8 mouse cellular contexts compared by ENCODE assay signal in the genomic region with DNA sequence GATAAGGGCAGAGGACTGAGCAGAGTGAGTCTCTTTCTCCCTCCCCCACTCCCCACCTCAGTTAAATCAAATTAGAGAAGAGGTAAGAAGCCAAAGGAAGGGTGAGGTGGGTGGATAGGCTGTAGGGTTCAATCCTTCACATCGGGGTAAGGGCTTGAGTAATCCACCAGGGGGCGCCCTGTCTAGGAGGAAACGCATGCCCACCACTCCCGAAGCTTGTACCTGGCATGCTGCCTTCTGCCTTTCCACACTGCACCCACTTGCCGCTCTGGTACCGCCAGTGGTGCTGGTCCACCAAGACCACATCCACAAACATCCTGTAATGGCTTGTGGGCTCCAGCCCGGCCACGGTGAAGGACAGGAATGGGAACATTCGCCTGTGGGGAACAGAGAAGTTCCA. TPM values are rescaled to one million over a fixed set of nuclear protein-coding genes. Genes with fewer than 3 reads are reported as not detected.
DNase-seq lines count a peak whose midpoint lies in the region; ATAC-seq and TF ChIP-seq lines count a peak whose summit lies in the region.

No protein-coding gene starts in this region.

- H3K27me3 ChIP-seq in forebrain, embryonic 10.5 days (ENCODE audit: poor library complexity, severe bottlenecking) = peaks cover 47% of the 10 kb centered on the region
- 0 out of 2 replicates have a peak, but pooled peaks cover 2% of the 10 kb centered on the region for H3K27me3 ChIP-seq in forebrain, embryonic 16.5 days (replicated peaks; ENCODE audit: control insufficient read depth, insufficient read depth, low read length)
- 0 out of 2 replicates have a peak, but pooled peaks cover 4% of the 10 kb centered on the region for H3K27me3 ChIP-seq in kidney, postnatal 0 days (ENCODE audit: insufficient read depth, low read length)
- no peaks in the 10 kb centered on the region for H3K27me3 ChIP-seq in testis, adult 2 months (ENCODE audit: control insufficient read depth, insufficient read depth, low read length)

- DNase-seq in forebrain, embryonic 10.5 days (ENCODE audit: extremely low spot score, low spot score) = peak; percentile 50
- peak; percentile 84 for DNase-seq in CD4-positive, CD25-positive, alpha-beta regulatory T cell, adult 2 months (ENCODE audit: low read depth, low spot score)
- peak; percentile 81 for DNase-seq in kidney, postnatal 0 days (ENCODE audit: low spot score)

- no peak overlapping the region for H3K9ac ChIP-seq in forebrain, embryonic 16.5 days (replicated peaks; ENCODE audit: low read depth, low read length)
- no peak overlapping the region for H3K9ac ChIP-seq in kidney, postnatal 0 days (ENCODE audit: low read depth, low read length)

- no peak for ATAC-seq in forebrain, embryonic 16.5 days
- no peak for ATAC-seq in kidney, postnatal 0 days (replicated peaks; ENCODE audit: low FRiP score, low read depth)
- peak; percentile 79 for ATAC-seq in megakaryocyte, adult 5-6 weeks (ENCODE audit: poor library complexity, severe bottlenecking)

- TF ChIP-seq CTCF in bone marrow macrophage, adult 2 months (IDR thresholded peaks at IDR 0.05; ENCODE audit: low read depth, low read length) = peak; percentile 74
- TF ChIP-seq CTCF in embryonic fibroblast, embryonic 13.5 days (IDR thresholded peaks at IDR 0.05; ENCODE audit: borderline replicate concordance, insufficient read depth, low read length) = peak; percentile 39; the same call in 1 of the 2 replicates
- peak; percentile 85 for TF ChIP-seq CTCF in kidney, postnatal 0 days (IDR thresholded peaks at IDR 0.05; ENCODE audit: low read depth)
- peak; percentile 81; the same call in 1 of the 2 replicates for TF ChIP-seq CTCF in testis, adult 2 months (IDR thresholded peaks at IDR 0.05; ENCODE audit: control insufficient read depth, insufficient read depth, insufficient replicate concordance, low read depth, low read length)

- H3K4me1 ChIP-seq in forebrain, embryonic 10.5 days = peaks cover 7% of the 10 kb centered on the region
- H3K4me1 ChIP-seq in forebrain, embryonic 16.5 days (replicated peaks; ENCODE audit: control insufficient read depth, insufficient read depth, low read length) = no peaks in the 10 kb centered on the region
- no peaks in the 10 kb centered on the region; the same call in 1 of the 2 replicates for H3K4me1 ChIP-seq in bone marrow macrophage, adult 2 months (ENCODE audit: control insufficient read depth, insufficient read depth, low read length)
- no peaks in the 10 kb centered on the region for H3K4me1 ChIP-seq in embryonic fibroblast, embryonic 13.5 days (ENCODE audit: control insufficient read depth, insufficient read depth, low read length)
- H3K4me1 ChIP-seq in kidney, postnatal 0 days (replicated peaks; ENCODE audit: insufficient read depth, low read length) = no peaks in the 10 kb centered on the region
- H3K4me1 ChIP-seq in testis, adult 2 months (ENCODE audit: control insufficient read depth, insufficient read depth, low read length) = peaks cover 5% of the 10 kb centered on the region

- H3K4me2 ChIP-seq in forebrain, embryonic 16.5 days (ENCODE audit: low read length) = no peak overlapping the region
- H3K4me2 ChIP-seq in kidney, postnatal 0 days (ENCODE audit: low read length) = no peak overlapping the region

- H3K27ac ChIP-seq in forebrain, embryonic 10.5 days = no peak overlapping the region
- no peak overlapping the region for H3K27ac ChIP-seq in forebrain, embryonic 16.5 days (ENCODE audit: low read length)
- H3K27ac ChIP-seq in bone marrow macrophage, adult 2 months (ENCODE audit: insufficient read depth, low read depth, low read length) = no peak overlapping the region
- H3K27ac ChIP-seq in embryonic fibroblast, embryonic 13.5 days (ENCODE audit: insufficient read depth, low read length) = no peak overlapping the region
- H3K27ac ChIP-seq in kidney, postnatal 0 days = no peak overlapping the region
- H3K27ac ChIP-seq in testis, adult 2 months (ENCODE audit: control insufficient read depth, insufficient read depth, low read depth, low read length) = no peak overlapping the region

- no peak overlapping the region for H3K4me3 ChIP-seq in forebrain, embryonic 10.5 days
- no peak overlapping the region for H3K4me3 ChIP-seq in forebrain, embryonic 16.5 days (replicated peaks; ENCODE audit: low read length)
- no peak overlapping the region for H3K4me3 ChIP-seq in bone marrow macrophage, adult 2 months (ENCODE audit: insufficient read depth, low read length)
- H3K4me3 ChIP-seq in embryonic fibroblast, embryonic 13.5 days (ENCODE audit: insufficient read depth, low read length) = no peak overlapping the region
- H3K4me3 ChIP-seq in kidney, postnatal 0 days (replicated peaks; ENCODE audit: low read depth, low read length) = no peak overlapping the region
- no peak overlapping the region for H3K4me3 ChIP-seq in testis, adult 2 months (ENCODE audit: control insufficient read depth, low read depth, low read length)

- H3K9me3 ChIP-seq in forebrain, embryonic 10.5 days = no peaks in the 10 kb centered on the region
- H3K9me3 ChIP-seq in forebrain, embryonic 16.5 days (ENCODE audit: control insufficient read depth, low read length) = no peaks in the 10 kb centered on the region
- H3K9me3 ChIP-seq in kidney, postnatal 0 days (replicated peaks; ENCODE audit: low read length) = no peaks in the 10 kb centered on the region

- 21% methylated on average over 9 of the region's 9 CpGs for WGBS in forebrain, embryonic 10.5 days
- WGBS in forebrain, embryonic 16.5 days = 16% methylated on average over 9 of the region's 9 CpGs
- WGBS in kidney, postnatal 0 days = 17% methylated on average over 9 of the region's 9 CpGs

- no peaks in the 10 kb centered on the region for H3K36me3 ChIP-seq in forebrain, embryonic 10.5 days (replicated peaks)
- H3K36me3 ChIP-seq in forebrain, embryonic 16.5 days (ENCODE audit: control insufficient read depth, insufficient read depth) = no peaks in the 10 kb centered on the region
- no peaks in the 10 kb centered on the region for H3K36me3 ChIP-seq in kidney, postnatal 0 days (ENCODE audit: insufficient read depth, low read length)
- no peaks in the 10 kb centered on the region for H3K36me3 ChIP-seq in testis, adult 2 months (ENCODE audit: control insufficient read depth, insufficient read depth, low read length)

- TF ChIP-seq POLR2A in bone marrow macrophage, adult 2 months (IDR thresholded peaks at IDR 0.05; ENCODE audit: borderline replicate concordance, low read depth, low read length) = no peak
- TF ChIP-seq POLR2A in embryonic fibroblast, embryonic 13.5 days (IDR thresholded peaks at IDR 0.05; ENCODE audit: low read depth, low read length) = no peak
- TF ChIP-seq POLR2A in testis, adult 2 months (IDR thresholded peaks at IDR 0.05; ENCODE audit: control insufficient read depth, low read depth, low read length) = no peak

RNA-seq across cellular contexts. Expression of a gene that starts 13.4 kb away (rescaled TPM):
- 0.23 and 0.37 TPM in 2 replicates for polyA plus RNA-seq in forebrain, embryonic 10.5 days (2016; fragmentation: Nextera tagmentation; extraction: Ambion mirVana)
- polyA plus RNA-seq in forebrain, embryonic 16.5 days (2015; fragmentation: Nextera tagmentation; extraction: Ambion mirVana) = 0.35 and 0.38 TPM in 2 replicates
- polyA plus RNA-seq in bone marrow macrophage, adult 2 months (2012; ENCODE audit: insufficient read depth, insufficient read length, missing spikeins) = not detected in 2 replicates
- polyA plus RNA-seq in embryonic fibroblast, embryonic 13.5 days (2011; ENCODE audit: insufficient read length, low read depth, missing spikeins) = not detected in 2 replicates
- 0.15 TPM in 1 of 2 replicates, not detected in the other for polyA plus RNA-seq in kidney, postnatal 0 days (2015; fragmentation: Nextera tagmentation; extraction: Ambion mirVana)
- total RNA-seq in megakaryocyte, adult 5-6 weeks (2015) = 0.58 and 1.0 TPM in 2 replicates
- total RNA-seq in megakaryocyte, adult 5-6 weeks (2017) = 1.1 and 1.3 TPM in 2 replicates
- polyA plus RNA-seq in testis, adult 2 months (2012; rRNA removed) = 0.14 and 0.22 TPM in 2 replicates

RNA-seq across cellular contexts. Expression of a gene that starts 49.6 kb away (rescaled TPM):
- polyA plus RNA-seq in forebrain, embryonic 10.5 days (2016; fragmentation: Nextera tagmentation; extraction: Ambion mirVana) = 3.9 and 4.0 TPM in 2 replicates
- polyA plus RNA-seq in forebrain, embryonic 16.5 days (2015; fragmentation: Nextera tagmentation; extraction: Ambion mirVana) = 5.7 and 6.0 TPM in 2 replicates
- polyA plus RNA-seq in bone marrow macrophage, adult 2 months (2012; ENCODE audit: insufficient read depth, insufficient read length, missing spikeins) = 36.7 and 39.2 TPM in 2 replicates
- polyA plus RNA-seq in embryonic fibroblast, embryonic 13.5 days (2011; ENCODE audit: insufficient read length, low read depth, missing spikeins) = 12.1 and 13.6 TPM in 2 replicates
- 4.6 and 5.5 TPM in 2 replicates for polyA plus RNA-seq in kidney, postnatal 0 days (2015; fragmentation: Nextera tagmentation; extraction: Ambion mirVana)
- total RNA-seq in megakaryocyte, adult 5-6 weeks (2015) = 16.0 and 17.6 TPM in 2 replicates
- 13.6 and 17.2 TPM in 2 replicates for total RNA-seq in megakaryocyte, adult 5-6 weeks (2017)
- polyA plus RNA-seq in testis, adult 2 months (2012; rRNA removed) = 2.4 and 2.7 TPM in 2 replicates

RNA-seq across cellular contexts. Expression of a gene that starts 51.3 kb away (rescaled TPM):
- polyA plus RNA-seq in forebrain, embryonic 10.5 days (2016; fragmentation: Nextera tagmentation; extraction: Ambion mirVana) = 8.4 and 8.9 TPM in 2 replicates
- 11.0 and 13.1 TPM in 2 replicates for polyA plus RNA-seq in forebrain, embryonic 16.5 days (2015; fragmentation: Nextera tagmentation; extraction: Ambion mirVana)
- 8.5 and 9.2 TPM in 2 replicates for polyA plus RNA-seq in bone marrow macrophage, adult 2 months (2012; ENCODE audit: insufficient read depth, insufficient read length, missing spikeins)
- polyA plus RNA-seq in embryonic fibroblast, embryonic 13.5 days (2011; ENCODE audit: insufficient read length, low read depth, missing spikeins) = 7.3 and 9.7 TPM in 2 replicates
- 6.6 and 7.6 TPM in 2 replicates for polyA plus RNA-seq in kidney, postnatal 0 days (2015; fragmentation: Nextera tagmentation; extraction: Ambion mirVana)
- total RNA-seq in megakaryocyte, adult 5-6 weeks (2015) = 5.3 and 6.5 TPM in 2 replicates
- 7.1 and 7.5 TPM in 2 replicates for total RNA-seq in megakaryocyte, adult 5-6 weeks (2017)
- 75.7 and 82.3 TPM in 2 replicates for polyA plus RNA-seq in testis, adult 2 months (2012; rRNA removed)
